Mouse (Mus musculus): ENCODE results near the gene Trp53i13. TPM values are rescaled to one million over a fixed set of nuclear protein-coding genes. Genes with fewer than 3 reads are reported as not detected.

Gene Trp53i13
- polyA plus RNA-seq, 1 experiment from 2014 or later: 13.8 TPM

DNA sequence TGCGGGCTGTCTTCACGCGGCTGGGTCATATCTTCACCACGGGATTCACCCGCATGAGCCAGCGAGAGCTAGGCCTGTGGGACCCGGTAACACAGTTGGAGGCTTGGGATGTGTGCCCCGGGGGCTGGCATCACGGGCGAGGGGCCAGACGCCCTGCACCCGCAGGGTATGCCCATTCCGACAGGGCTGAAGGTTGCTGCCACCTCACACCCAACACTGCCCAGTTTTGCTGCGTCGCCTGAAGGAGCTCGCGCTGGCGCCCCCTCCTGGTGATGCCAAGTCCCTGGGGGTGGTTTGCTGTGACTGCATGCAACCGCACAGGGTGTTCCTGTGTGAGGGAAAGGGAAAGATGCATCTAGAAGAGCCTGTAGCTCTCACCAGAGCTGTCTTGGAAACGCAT, 48.0 kb downstream of the Trp53i13 start:
- WGBS: 11% methylated on average over 20 of the region's 20 CpGs
- H3K27me3 ChIP-seq (replicated peaks; ENCODE audit: control insufficient read depth, insufficient read depth, low read length): peaks cover 16% of the 10 kb centered on the region
- ATAC-seq: no peak
- no peak overlapping the region; the same call in 1 of the 2 replicates for H3K4me2 ChIP-seq (ENCODE audit: low read length)
- no peak overlapping the region for H3K9ac ChIP-seq (ENCODE audit: low read depth, low read length)
- no peak overlapping the region for H3K27ac ChIP-seq (ENCODE audit: low read depth, low read length)
- no peaks in the 10 kb centered on the region for H3K9me3 ChIP-seq (ENCODE audit: control insufficient read depth, low read length)
- H3K36me3 ChIP-seq (ENCODE audit: control insufficient read depth, insufficient read depth, low read length): peaks cover 19% of the 10 kb centered on the region
- no peaks in the 10 kb centered on the region; the same call in 1 of the 2 replicates for H3K4me1 ChIP-seq (ENCODE audit: control insufficient read depth, insufficient read depth, low read depth, low read length)
- no peak overlapping the region for H3K4me3 ChIP-seq (ENCODE audit: low read length)

GRCm38 (mm10) chr11:77467157-77467556, 48.6 kb downstream of the Trp53i13 start:
- peaks cover 4% of the 10 kb centered on the region; the same call in 1 of the 2 replicates for H3K4me1 ChIP-seq (ENCODE audit: control insufficient read depth, insufficient read depth, low read depth, low read length)
- 0 out of 2 replicates have a peak, but pooled peaks have one; percentile 3 for ATAC-seq
- H3K9me3 ChIP-seq (ENCODE audit: control insufficient read depth, low read length): no peaks in the 10 kb centered on the region
- peaks cover 16% of the 10 kb centered on the region for H3K27me3 ChIP-seq (replicated peaks; ENCODE audit: control insufficient read depth, insufficient read depth, low read length)
- 7% methylated on average over 23 of the region's 25 CpGs for WGBS
- H3K36me3 ChIP-seq (ENCODE audit: control insufficient read depth, insufficient read depth, low read length): peaks cover 13% of the 10 kb centered on the region
- no peak overlapping the region for H3K27ac ChIP-seq (ENCODE audit: low read depth, low read length)
- no peak overlapping the region for H3K4me3 ChIP-seq (ENCODE audit: low read length)
- no peak overlapping the region for H3K4me2 ChIP-seq (ENCODE audit: low read length)
- no peak overlapping the region for H3K9ac ChIP-seq (ENCODE audit: low read depth, low read length)

DNA sequence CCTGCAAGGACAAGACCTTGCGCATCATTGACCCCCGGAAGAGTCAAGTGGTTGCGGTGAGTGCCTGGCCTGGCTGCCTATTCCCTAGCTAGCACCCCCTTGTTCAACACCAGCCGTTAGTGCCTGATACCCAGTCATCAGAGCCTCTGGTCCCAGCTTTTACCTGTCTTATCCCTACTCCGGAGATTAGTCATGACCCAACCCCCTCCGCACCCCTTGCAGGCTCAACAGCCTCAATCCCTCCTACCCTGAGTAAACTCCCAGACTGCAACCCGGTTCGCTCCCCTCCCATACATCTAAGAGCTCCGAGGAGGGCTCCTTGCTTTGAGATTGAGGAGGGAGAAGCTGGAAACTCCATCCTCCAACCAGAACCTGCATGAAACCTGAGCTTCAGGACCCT, 49.2 kb downstream of the Trp53i13 start:
- Histone ChIP-seq H3K4me1 (ENCODE audit: control insufficient read depth, insufficient read depth, low read depth, low read length) (peaks cover 8% of the 10 kb centered on the region; the same call in 1 of the 2 replicates), H3K9ac (ENCODE audit: low read depth, low read length) (no peak overlapping the region), H3K4me3 (ENCODE audit: low read length) (no peak overlapping the region), H3K27ac (ENCODE audit: low read depth, low read length) (no peak overlapping the region), H3K9me3 (ENCODE audit: control insufficient read depth, low read length) (no peaks in the 10 kb centered on the region), H3K36me3 (ENCODE audit: control insufficient read depth, insufficient read depth, low read length) (peaks cover 7% of the 10 kb centered on the region; the same call in 1 of the 2 replicates), H3K4me2 (ENCODE audit: low read length) (no peak overlapping the region), H3K27me3 (replicated peaks; ENCODE audit: control insufficient read depth, insufficient read depth, low read length) (peaks cover 16% of the 10 kb centered on the region)
- no peak for ATAC-seq
- WGBS: 46% methylated on average over 9 of the region's 9 CpGs

DNA sequence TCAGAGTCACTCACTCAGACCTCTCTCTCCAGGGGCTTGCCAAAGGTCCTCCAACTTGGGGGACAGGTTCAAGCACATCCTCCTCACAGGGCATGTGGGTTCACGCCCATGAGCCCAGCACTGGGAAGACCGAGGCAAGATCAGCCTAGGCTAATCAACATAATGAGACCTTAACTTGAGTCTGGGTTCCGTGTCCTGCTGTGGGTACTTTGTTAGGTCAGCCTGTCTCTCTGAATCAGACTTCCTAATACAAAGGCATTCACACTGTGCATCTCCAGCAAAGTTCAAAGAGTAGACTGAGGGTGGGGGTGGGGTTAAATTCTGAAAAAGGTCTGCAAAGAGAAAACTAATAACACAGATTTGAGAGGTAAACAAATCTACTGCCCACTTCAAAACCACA, 50.7 kb downstream of the Trp53i13 start:
- H3K4me1 ChIP-seq (ENCODE audit: control insufficient read depth, insufficient read depth, low read depth, low read length): peaks cover 8% of the 10 kb centered on the region; the same call in 1 of the 2 replicates
- no peak overlapping the region for H3K9ac ChIP-seq (ENCODE audit: low read depth, low read length)
- no peaks in the 10 kb centered on the region for H3K9me3 ChIP-seq (ENCODE audit: control insufficient read depth, low read length)
- no peak overlapping the region for H3K4me2 ChIP-seq (ENCODE audit: low read length)
- H3K27ac ChIP-seq (ENCODE audit: low read depth, low read length): no peak overlapping the region
- H3K36me3 ChIP-seq (ENCODE audit: control insufficient read depth, insufficient read depth, low read length): no peaks in the 10 kb centered on the region
- peaks cover 23% of the 10 kb centered on the region for H3K27me3 ChIP-seq (replicated peaks; ENCODE audit: control insufficient read depth, insufficient read depth, low read length)
- 51% methylated on average over 3 of the region's 3 CpGs for WGBS
- ATAC-seq: no peak
- H3K4me3 ChIP-seq (ENCODE audit: low read length): no peak overlapping the region

GRCm38 (mm10) chr11:77464684-77465083, 51.1 kb downstream of the Trp53i13 start:
- no peak overlapping the region for H3K4me2 ChIP-seq (ENCODE audit: low read length)
- H3K9ac ChIP-seq (ENCODE audit: low read depth, low read length): no peak overlapping the region
- ATAC-seq: no peak
- H3K27me3 ChIP-seq (replicated peaks; ENCODE audit: control insufficient read depth, insufficient read depth, low read length): peaks cover 23% of the 10 kb centered on the region
- 38% methylated on average over 4 of the region's 4 CpGs for WGBS
- peaks cover 8% of the 10 kb centered on the region; the same call in 1 of the 2 replicates for H3K4me1 ChIP-seq (ENCODE audit: control insufficient read depth, insufficient read depth, low read depth, low read length)
- no peak overlapping the region for H3K27ac ChIP-seq (ENCODE audit: low read depth, low read length)
- H3K9me3 ChIP-seq (ENCODE audit: control insufficient read depth, low read length): no peaks in the 10 kb centered on the region
- H3K36me3 ChIP-seq (ENCODE audit: control insufficient read depth, insufficient read depth, low read length): no peaks in the 10 kb centered on the region
- no peak overlapping the region for H3K4me3 ChIP-seq (ENCODE audit: low read length)

DNA sequence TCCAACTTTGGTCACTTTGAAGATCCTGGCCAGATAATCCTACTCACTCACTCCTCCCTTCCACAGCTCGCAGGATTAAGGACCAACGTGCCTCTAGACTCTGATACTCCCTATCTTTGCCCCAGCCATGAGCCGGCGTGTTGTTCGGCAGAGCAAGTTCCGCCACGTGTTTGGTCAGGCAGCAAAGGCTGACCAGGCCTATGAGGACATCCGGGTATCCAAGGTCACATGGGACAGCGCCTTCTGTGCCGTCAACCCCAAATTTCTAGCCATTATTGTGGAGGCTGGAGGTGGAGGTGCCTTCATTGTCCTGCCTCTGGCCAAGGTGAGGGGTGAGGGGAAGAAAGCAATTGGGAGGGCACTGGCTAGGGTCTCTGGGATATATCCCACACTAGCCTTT, 52.0 kb downstream of the Trp53i13 start:
- Histone ChIP-seq H3K9me3 (ENCODE audit: control insufficient read depth, low read length) (no peaks in the 10 kb centered on the region), H3K9ac (ENCODE audit: low read depth, low read length) (no peak overlapping the region), H3K4me3 (ENCODE audit: low read length) (no peak overlapping the region), H3K4me2 (ENCODE audit: low read length) (no peak overlapping the region), H3K27ac (ENCODE audit: low read depth, low read length) (no peak overlapping the region), H3K27me3 (replicated peaks; ENCODE audit: control insufficient read depth, insufficient read depth, low read length) (peaks cover 23% of the 10 kb centered on the region), H3K4me1 (ENCODE audit: control insufficient read depth, insufficient read depth, low read depth, low read length) (peaks cover 8% of the 10 kb centered on the region; the same call in 1 of the 2 replicates), H3K36me3 (ENCODE audit: control insufficient read depth, insufficient read depth, low read length) (no peaks in the 10 kb centered on the region)
- ATAC-seq: no peak
- WGBS: 83% methylated on average over 10 of the region's 10 CpGs

GRCm38 (mm10) chr11:77463101-77463445, 52.7 kb downstream of the Trp53i13 start:
- H3K4me3 ChIP-seq (ENCODE audit: low read length): peak overlapping the region; percentile 59
- peaks cover 23% of the 10 kb centered on the region for H3K27me3 ChIP-seq (replicated peaks; ENCODE audit: control insufficient read depth, insufficient read depth, low read length)
- no peaks in the 10 kb centered on the region for H3K36me3 ChIP-seq (ENCODE audit: control insufficient read depth, insufficient read depth, low read length)
- no peak overlapping the region for H3K27ac ChIP-seq (ENCODE audit: low read depth, low read length)
- ATAC-seq: no peak
- WGBS: 49% methylated on average over 8 of the region's 8 CpGs
- H3K4me2 ChIP-seq (ENCODE audit: low read length): peak overlapping the region; percentile 99
- no peaks in the 10 kb centered on the region for H3K9me3 ChIP-seq (ENCODE audit: control insufficient read depth, low read length)
- no peak overlapping the region for H3K9ac ChIP-seq (ENCODE audit: low read depth, low read length)
- peaks cover 8% of the 10 kb centered on the region; the same call in 1 of the 2 replicates for H3K4me1 ChIP-seq (ENCODE audit: control insufficient read depth, insufficient read depth, low read depth, low read length)

GRCm38 (mm10) chr11:77462283-77463100, 53.3 kb downstream of the Trp53i13 start, which contains the start of gene Coro6:
Coro6 (plus strand) TSS chr11:77462411.
- Histone ChIP-seq H3K4me1 (ENCODE audit: control insufficient read depth, insufficient read depth, low read depth, low read length) (peaks cover 8% of the 10 kb centered on the region; the same call in 1 of the 2 replicates), H3K36me3 (ENCODE audit: control insufficient read depth, insufficient read depth, low read length) (no peaks in the 10 kb centered on the region), H3K4me3 (ENCODE audit: low read length) (peak within 1 kb of the TSS; percentile 59), H3K9me3 (ENCODE audit: control insufficient read depth, low read length) (no peaks in the 10 kb centered on the region), H3K27me3 (replicated peaks; ENCODE audit: control insufficient read depth, insufficient read depth, low read length) (peaks cover 23% of the 10 kb centered on the region), H3K4me2 (ENCODE audit: low read length) (peak within 1 kb of the TSS; percentile 99), H3K9ac (ENCODE audit: low read depth, low read length) (peak within 1 kb of the TSS; percentile 66), H3K27ac (ENCODE audit: low read depth, low read length) (no peak within 1 kb of the TSS)
- WGBS: under 1% methylated on average over 41 of the region's 73 CpGs
- peak; percentile 44; the same call in 1 of the 2 replicates for ATAC-seq

DNA sequence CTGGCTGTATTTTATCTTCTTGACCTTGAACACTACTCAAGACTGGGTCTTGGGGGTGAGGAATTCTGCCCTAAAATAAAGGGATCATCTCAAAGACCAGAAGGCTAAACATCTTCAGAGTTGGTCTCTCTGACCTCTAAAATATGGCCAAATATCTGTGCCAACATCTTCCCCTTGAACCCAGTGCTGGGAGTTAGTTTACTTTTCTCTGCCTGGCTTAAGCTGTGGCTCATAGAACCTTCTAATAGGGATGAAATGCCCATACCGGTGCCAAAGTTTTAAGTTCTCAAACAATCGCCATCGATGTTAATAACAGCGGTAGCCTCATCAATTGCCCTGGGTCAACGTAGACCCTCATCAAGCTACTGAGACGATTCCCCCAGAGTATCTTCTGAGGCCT, 53.9 kb downstream of the Trp53i13 start:
- peak overlapping the region; percentile 59 for H3K4me3 ChIP-seq (ENCODE audit: low read length)
- no peaks in the 10 kb centered on the region for H3K36me3 ChIP-seq (ENCODE audit: control insufficient read depth, insufficient read depth, low read length)
- 2% methylated on average over 6 of the region's 6 CpGs for WGBS
- peaks cover 18% of the 10 kb centered on the region for H3K27me3 ChIP-seq (replicated peaks; ENCODE audit: control insufficient read depth, insufficient read depth, low read length)
- peak overlapping the region; percentile 99 for H3K4me2 ChIP-seq (ENCODE audit: low read length)
- no peak overlapping the region for H3K27ac ChIP-seq (ENCODE audit: low read depth, low read length)
- peak overlapping the region; percentile 66 for H3K9ac ChIP-seq (ENCODE audit: low read depth, low read length)
- no peak for ATAC-seq
- no peaks in the 10 kb centered on the region for H3K9me3 ChIP-seq (ENCODE audit: control insufficient read depth, low read length)
- H3K4me1 ChIP-seq (ENCODE audit: control insufficient read depth, insufficient read depth, low read depth, low read length): peaks cover 8% of the 10 kb centered on the region; the same call in 1 of the 2 replicates
